Mouse (Mus musculus): ENCODE measurements at regions not wholly inside any gene's neighbourhood (a gene's known extent, or its start where the extent isn't known, plus 50 kb on each side); places are given as distances from the start of the nearest gene placed in this dataset.

- DNase-seq (ENCODE audit: low read depth, low spot score) (peak; percentile 12), ATAC-seq (peak; percentile 35)
- no peak for TF ChIP-seq CTCF (IDR thresholded peaks at IDR 0.05)
- CTCF ChIA-PET = interaction anchor here (1.3 kb wide), 1 partner anchor 16 kb away, joined by 3 read pairs; no protein-coding TSS in a partner anchor
- in situ Hi-C loops (cut with MboI; ENCODE audit: low pct_unique_long_range_greater_than_20kb) = no loop called here
- H3K27me3 ChIP-seq = no peaks in the 10 kb centered on the region
- POLR2A ChIA-PET = no interaction called here
These were observed 94.8 kb upstream of the Rap1b start for GRCm38 (mm10) chr10:117940441-117941265.

DNA sequence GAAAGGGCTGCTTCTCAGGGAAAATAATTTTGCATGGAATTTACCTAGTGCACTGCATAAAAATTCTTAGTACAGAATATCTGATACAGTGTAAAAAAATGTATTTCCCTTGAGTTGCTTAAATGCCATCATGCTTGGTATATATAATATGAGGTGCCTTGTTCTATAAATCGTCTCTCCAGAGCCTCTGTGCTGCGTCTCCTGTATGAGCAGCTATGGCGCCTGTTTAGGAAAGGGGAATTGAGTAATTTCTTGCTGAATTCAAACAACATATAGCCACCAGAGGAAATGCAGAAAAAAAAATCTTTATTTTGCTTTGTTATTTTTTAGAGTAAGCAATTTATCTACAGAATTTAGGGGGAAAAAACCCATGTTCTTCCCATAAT, 95.4 kb upstream of the Rap1b start:
- in situ Hi-C loops (cut with MboI; ENCODE audit: low pct_unique_long_range_greater_than_20kb) = no loop called here
- DNase-seq (ENCODE audit: low read depth, low spot score) (no peak), ATAC-seq (no peak)
- POLR2A ChIA-PET = no interaction called here
- CTCF ChIA-PET = no interaction called here
- TF ChIP-seq CTCF (IDR thresholded peaks at IDR 0.05) = no peak
- H3K27me3 ChIP-seq = no peaks in the 10 kb centered on the region

- TF ChIP-seq CTCF (IDR thresholded peaks at IDR 0.05) = no peak
- ChIA-PET POLR2A (no interaction called here), CTCF (no interaction called here)
- no peaks in the 10 kb centered on the region for H3K27me3 ChIP-seq
- DNase-seq (ENCODE audit: low read depth, low spot score) (no peak), ATAC-seq (no peak)
- in situ Hi-C loops (cut with MboI; ENCODE audit: low pct_unique_long_range_greater_than_20kb) = no loop called here
These were observed 98.0 kb upstream of the Rap1b start for GRCm38 (mm10) chr10:117943702-117944307.

DNA sequence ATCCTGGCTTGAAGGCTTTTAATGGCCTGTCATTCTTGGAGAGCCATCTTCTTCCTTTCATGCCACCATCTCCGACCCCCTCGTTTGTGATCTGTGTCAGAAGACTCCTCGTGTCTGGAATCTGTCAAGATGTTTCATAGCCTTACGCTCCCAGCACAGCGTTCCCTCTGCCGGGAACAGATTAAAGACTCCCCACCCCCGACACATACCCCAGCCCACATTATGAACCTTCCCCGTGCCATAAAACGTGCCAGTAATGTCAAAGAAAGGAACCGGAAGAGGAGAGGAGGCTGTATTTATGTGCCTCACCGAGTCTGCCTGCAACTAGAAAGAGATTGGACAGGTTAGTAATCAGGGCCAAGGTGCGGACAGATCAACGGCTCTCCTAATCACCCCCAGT, 101.4 kb upstream of the Rap1b start:
- ATAC-seq = no peak
- no peak for TF ChIP-seq CTCF (IDR thresholded peaks at IDR 0.05)
- in situ Hi-C loops (cut with MboI; ENCODE audit: low pct_unique_long_range_greater_than_20kb) = no loop called here
- no peaks in the 10 kb centered on the region for H3K27me3 ChIP-seq
- ChIA-PET POLR2A (no interaction called here), CTCF (no interaction called here)
- DNase-seq (ENCODE audit: low read depth, low spot score) = no peak

DNA sequence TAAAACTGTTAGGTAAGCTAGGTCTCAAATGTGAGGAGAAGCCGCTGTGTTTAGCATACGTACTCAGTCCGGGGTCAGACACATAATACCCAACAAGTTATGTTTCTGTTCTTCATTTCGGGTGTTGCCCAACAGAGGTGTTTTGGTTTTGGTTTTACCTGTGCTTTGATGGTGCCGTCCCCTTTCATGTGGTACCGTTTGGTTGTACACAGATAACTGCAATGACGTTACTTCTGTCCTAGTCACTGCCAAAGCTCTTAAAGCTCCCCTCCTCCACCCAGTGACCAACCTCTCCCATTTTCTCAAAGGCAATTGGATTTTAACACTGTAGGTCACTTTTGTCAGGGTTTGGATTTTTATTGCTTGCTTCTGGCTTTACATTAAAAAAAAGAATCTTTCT, 102.1 kb upstream of the Rap1b start:
- CTCF ChIA-PET = no interaction called here
- in situ Hi-C loops (cut with MboI; ENCODE audit: low pct_unique_long_range_greater_than_20kb) = no loop called here
- DNase-seq (ENCODE audit: low read depth, low spot score) = no peak
- POLR2A ChIA-PET = no interaction called here
- no peaks in the 10 kb centered on the region for H3K27me3 ChIP-seq
- ATAC-seq = no peak
- no peak for TF ChIP-seq CTCF (IDR thresholded peaks at IDR 0.05)

DNA sequence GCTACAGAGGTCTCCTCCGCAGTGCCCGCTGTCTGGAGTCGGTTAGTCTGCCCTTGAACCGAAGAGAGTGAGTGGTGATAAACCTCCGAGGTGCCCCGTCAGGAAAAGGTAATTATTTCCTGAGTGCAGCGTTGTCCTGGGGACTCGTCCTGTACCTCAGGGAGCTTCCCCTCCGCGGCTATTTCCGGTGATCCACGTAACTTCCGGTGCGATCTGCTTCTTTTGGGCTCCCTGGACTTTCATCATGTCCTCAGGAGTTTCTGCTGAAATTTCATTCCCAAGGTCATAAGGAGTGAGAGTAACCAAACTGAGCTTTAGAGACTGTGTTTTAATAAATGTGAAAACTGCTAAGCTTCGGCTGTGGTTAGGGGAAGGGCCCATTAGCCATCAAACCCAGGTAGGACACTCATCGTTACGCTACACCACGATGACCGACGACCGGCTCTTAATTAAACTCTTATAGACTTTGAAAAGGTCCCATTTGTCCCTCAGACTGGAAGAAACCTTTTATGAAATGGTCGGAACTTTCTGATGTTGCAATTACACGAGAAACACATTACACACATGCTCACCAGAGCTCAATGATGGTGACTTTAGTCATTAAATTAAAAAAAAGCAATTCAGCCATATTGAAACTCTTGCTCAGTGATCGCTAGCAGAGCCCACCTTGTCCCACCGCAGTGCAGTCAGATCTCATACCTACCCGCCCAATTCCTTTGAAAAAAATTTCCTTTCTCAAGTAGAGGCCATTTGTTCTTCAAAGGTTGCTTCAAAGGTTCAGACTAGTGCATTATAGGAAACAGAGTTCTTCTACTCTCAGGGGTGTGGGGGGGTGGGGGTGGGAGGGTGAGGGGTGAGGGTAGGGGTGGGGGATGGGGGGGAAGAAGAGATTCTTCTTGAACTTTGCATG, 106.5 kb upstream of the Rap1b start:
- in situ Hi-C loops (cut with MboI; ENCODE audit: low pct_unique_long_range_greater_than_20kb) = no loop called here
- ChIA-PET CTCF (no interaction called here), POLR2A (no interaction called here)
- ATAC-seq (no peak), DNase-seq (ENCODE audit: low read depth, low spot score) (no peak)
- TF ChIP-seq CTCF (IDR thresholded peaks at IDR 0.05) = no peak
- H3K27me3 ChIP-seq = no peaks in the 10 kb centered on the region

DNA sequence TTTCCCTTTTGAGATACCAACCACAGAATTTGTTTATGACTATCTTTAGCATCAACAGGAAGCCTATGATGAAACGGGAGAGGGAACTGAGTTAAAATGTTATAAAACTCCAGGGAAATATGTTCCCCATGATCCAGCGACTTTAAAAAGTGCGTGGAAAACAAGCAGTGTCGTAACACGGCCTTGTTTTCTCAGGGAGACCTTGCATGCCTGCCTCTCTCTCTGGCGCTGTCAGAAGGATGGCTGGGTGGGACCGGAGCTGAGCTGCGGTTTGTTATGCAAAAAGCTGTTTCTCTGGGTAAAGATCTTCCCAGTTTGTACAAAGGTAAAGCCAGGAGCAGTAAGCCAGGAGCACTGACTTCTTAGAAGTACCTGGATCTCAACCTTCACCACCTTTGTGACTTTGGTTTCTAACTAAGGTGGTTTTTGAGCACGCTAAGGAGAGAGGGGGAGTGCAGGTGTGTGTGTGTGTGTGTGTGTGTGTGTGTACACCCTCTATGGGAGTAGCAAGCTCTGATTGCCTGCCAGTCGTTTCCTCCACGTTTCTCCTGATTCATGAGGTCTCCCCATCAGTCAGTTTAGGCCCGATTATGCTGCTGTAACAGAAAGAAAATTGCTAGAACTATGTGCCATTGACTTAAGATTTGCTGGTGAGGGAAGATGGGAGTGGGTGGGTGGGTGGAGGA, 107.3 kb upstream of the Rap1b start:
- ChIA-PET CTCF (interaction anchor here (1.1 kb wide), 1 partner anchor 24 kb away, joined by 3 read pairs; no protein-coding TSS in a partner anchor), POLR2A (no interaction called here)
- in situ Hi-C loops (cut with MboI; ENCODE audit: low pct_unique_long_range_greater_than_20kb) = no loop called here
- TF ChIP-seq CTCF (IDR thresholded peaks at IDR 0.05) = no peak
- no peak for DNase-seq (ENCODE audit: low read depth, low spot score)
- ATAC-seq = no peak
- H3K27me3 ChIP-seq = no peaks in the 10 kb centered on the region

- TF ChIP-seq CTCF (IDR thresholded peaks at IDR 0.05) = no peak
These were observed 110.5 kb upstream of the Rap1b start for GRCm38 (mm10) chr10:117956174-117956950.

DNA sequence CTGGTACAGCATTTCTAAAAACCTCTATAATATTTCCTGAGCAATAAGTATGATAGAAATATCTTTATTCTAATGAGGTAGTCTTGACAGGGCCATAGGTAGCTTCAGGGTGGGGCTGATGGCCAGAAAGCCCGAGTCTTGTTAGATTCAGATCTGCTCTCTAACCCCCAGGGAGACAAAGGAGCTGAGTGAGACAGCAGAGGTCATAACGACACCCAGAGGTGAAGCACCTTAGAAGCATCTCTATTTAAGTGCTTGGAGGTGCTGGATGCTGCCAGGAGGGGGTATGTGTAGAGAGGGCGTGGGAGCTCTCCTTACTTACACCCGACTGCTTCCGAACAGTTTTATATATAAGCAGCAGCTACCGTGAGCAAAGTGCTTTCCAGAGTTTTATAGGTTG, 128.9 kb upstream of the Rap1b start:
- POLR2A ChIA-PET = no interaction called here
- no peak for TF ChIP-seq CTCF (IDR thresholded peaks at IDR 0.05)
- H3K27me3 ChIP-seq = no peaks in the 10 kb centered on the region
- ATAC-seq = no peak
- CTCF ChIA-PET = no interaction called here
- no peak for DNase-seq (ENCODE audit: low read depth, low spot score)
- in situ Hi-C loops (cut with MboI; ENCODE audit: low pct_unique_long_range_greater_than_20kb) = no loop called here

More at GRCm38 (mm10) chr10:117956174-117956950, 110.5 kb upstream of the Rap1b start:
- ChIA-PET CTCF (no interaction called here), POLR2A (no interaction called here)
- in situ Hi-C loops (cut with MboI; ENCODE audit: low pct_unique_long_range_greater_than_20kb) = no loop called here
- no peaks in the 10 kb centered on the region for H3K27me3 ChIP-seq
- no peak for ATAC-seq
- DNase-seq (ENCODE audit: low read depth, low spot score) = no peak

DNA sequence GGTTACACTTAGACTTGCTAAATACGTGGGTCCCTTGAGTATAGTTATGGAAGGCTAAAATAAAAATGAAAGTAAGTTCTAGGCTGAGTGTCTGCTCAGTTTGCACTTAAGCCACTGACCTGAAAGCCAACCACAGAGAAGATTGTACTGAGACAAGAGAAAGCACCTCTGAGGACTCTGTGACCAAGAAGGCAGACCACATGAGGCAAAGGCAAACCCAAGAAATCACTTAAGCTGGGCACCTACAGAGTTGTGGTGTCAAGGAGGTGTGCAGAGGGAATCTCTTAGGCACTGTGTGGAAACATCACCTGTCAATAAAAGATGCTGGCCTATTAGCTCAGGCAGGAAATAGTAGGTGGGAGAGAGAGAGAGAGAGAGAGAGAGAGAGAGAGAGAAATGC, 129.6 kb upstream of the Rap1b start:
- ChIA-PET CTCF (no interaction called here), POLR2A (no interaction called here)
- DNase-seq (ENCODE audit: low read depth, low spot score) (no peak), ATAC-seq (no peak)
- TF ChIP-seq CTCF (IDR thresholded peaks at IDR 0.05) = no peak
- in situ Hi-C loops (cut with MboI; ENCODE audit: low pct_unique_long_range_greater_than_20kb) = no loop called here
- H3K27me3 ChIP-seq = no peaks in the 10 kb centered on the region
